Mouse (Mus musculus) Patski (cell line): ENCODE measurements at regions not wholly inside any gene's neighbourhood (a gene's known extent, or its start where the extent isn't known, plus 50 kb on each side); places are given as distances from the start of the nearest gene placed in this dataset.

Experiments used
- ATAC-seq: fragments of 100-300 bp; one replicate; pipeline ENCODE4 v1.8.0; 2021
- CTCF ChIA-PET: fragments of 350-600 bp; sonication (Branson Sonifier 250); formaldehyde crosslinking; loops from one replicate; lab custom pipeline; 2022; ENCODE audit warnings: inconsistent platforms; lab: Charles Lee
- POLR2A ChIA-PET: fragments of 350-600 bp; sonication (Branson Sonifier 250); formaldehyde crosslinking; loops from one replicate; lab custom pipeline; 2022; ENCODE audit warnings: antibody characterized with exemption, inconsistent platforms; lab: Charles Lee
- DNase-seq: peaks from one replicate; pipeline ENCODE4 v3.0.0-alpha.2; 2011; ENCODE audit warnings: low read depth, low spot score
- H3K27me3 ChIP-seq: fragments of 371-371 bp; one replicate; pipeline ENCODE4 v1.5.1; 2021
- CTCF ChIP-seq: fragments of 100-300 bp; IDR thresholded peaks from one replicate; pipeline ENCODE4 v1.5.1; 2021
- in situ Hi-C: fragments of 300-500 bp; cut with MboI; formaldehyde crosslinking; loops from 3 replicates; pipeline ENCODE4 v1.11.1; 2018; ENCODE audit warnings: low pct_unique_long_range_greater_than_20kb, mixed read lengths

- in situ Hi-C loops, result no loop called here
- ATAC-seq, result no peak
- ChIA-PET POLR2A (interaction anchor here (0.7 to 1.1 kb wide), 2 partner anchors 22 to 750 kb away, joined by 3 to 4 read pairs; no protein-coding TSS in a partner anchor), CTCF (interaction anchor here (0.6 to 1.8 kb wide), 4 partner anchors 9 to 556 kb away, joined by 3 to 5 read pairs (median 4); no protein-coding TSS in a partner anchor)
- TF ChIP-seq CTCF, result no peak
- H3K27me3 ChIP-seq, result no peaks in the 10 kb centered on the region
- no peak for DNase-seq
These were observed 115.4 kb upstream of the Prmt6 start for GRCm38 (mm10) chr3:110366151-110366550.

GRCm38 (mm10) chr3:110361900-110362299 lies 111.1 kb upstream of the Prmt6 start:
- TF ChIP-seq CTCF, result peak; percentile 59
- POLR2A ChIA-PET, result interaction anchor here (0.7 kb wide), 1 partner anchor 34 kb away, joined by 3 read pairs; no protein-coding TSS in a partner anchor
- H3K27me3 ChIP-seq, result peaks cover 6% of the 10 kb centered on the region
- CTCF ChIA-PET, result interaction anchor here (0.7 to 4.3 kb wide), 6 partner anchors 11 to 89 kb away, joined by 3 to 11 read pairs (median 4); no protein-coding TSS in a partner anchor
- in situ Hi-C loops, result no loop called here
- DNase-seq (no peak), ATAC-seq (no peak)

- in situ Hi-C loops, result no loop called here
- peaks cover 6% of the 10 kb centered on the region for H3K27me3 ChIP-seq
- CTCF ChIA-PET, result interaction anchor here (0.8 to 1.5 kb wide), 2 partner anchors 8 to 9 kb away, joined by 3 to 5 read pairs; no protein-coding TSS in a partner anchor
- POLR2A ChIA-PET, result no interaction called here
- ATAC-seq (no peak), DNase-seq (no peak)
- no peak for TF ChIP-seq CTCF
These were observed 106.2 kb upstream of the Prmt6 start for GRCm38 (mm10) chr3:110356822-110357594.

DNA sequence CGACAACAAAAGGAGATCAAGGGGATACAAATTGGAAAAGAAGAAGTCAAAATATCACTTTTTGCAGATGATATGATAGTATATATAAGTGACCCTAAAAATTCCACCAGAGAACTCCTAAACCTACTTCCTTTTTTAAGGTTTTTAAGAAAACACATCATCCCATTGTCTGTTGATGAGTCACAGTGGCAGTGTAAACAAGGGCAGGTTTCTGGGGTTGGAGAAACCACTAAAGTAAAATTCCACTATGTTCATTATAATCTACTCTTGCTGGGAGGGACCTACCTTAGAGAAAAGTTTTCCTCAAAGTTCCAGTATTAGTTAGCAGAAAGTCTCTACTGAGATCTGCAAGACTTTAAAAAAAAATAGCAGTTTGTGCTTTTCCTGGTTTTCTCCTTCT lies 102.9 kb upstream of the Prmt6 start:
- ChIA-PET POLR2A (no interaction called here), CTCF (no interaction called here)
- TF ChIP-seq CTCF, result no peak
- in situ Hi-C loops, result no loop called here
- DNase-seq (no peak), ATAC-seq (peak; percentile 71)
- no peaks in the 10 kb centered on the region for H3K27me3 ChIP-seq

- in situ Hi-C loops, result no loop called here
- POLR2A ChIA-PET, result no interaction called here
- no peak for TF ChIP-seq CTCF
- ATAC-seq, result peak; percentile 44
- DNase-seq, result no peak
- CTCF ChIA-PET, result no interaction called here
- no peaks in the 10 kb centered on the region for H3K27me3 ChIP-seq
These were observed 99.3 kb upstream of the Prmt6 start for GRCm38 (mm10) chr3:110350075-110350474.

DNA sequence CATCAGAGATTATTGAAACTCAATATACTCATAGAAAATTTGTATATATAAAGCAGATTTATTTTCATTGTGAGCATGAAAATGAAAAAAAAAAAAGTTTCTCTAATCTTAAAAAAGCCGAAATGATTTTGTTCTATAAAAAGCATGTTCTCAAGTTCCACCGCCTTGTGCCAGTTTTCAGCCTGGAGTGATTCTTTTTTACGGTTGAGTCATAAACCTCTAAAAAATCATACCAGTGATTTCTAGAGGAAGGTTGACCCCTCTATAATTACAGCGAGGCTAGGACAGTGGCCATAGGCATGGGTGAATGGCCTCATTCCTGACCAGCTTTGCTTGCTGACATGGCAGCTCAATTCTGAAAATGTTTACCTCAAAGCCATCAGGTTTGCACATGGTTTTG lies 98.6 kb upstream of the Prmt6 start:
- DNase-seq, result no peak
- ChIA-PET CTCF (interaction anchor here (0.8 to 1.5 kb wide), 2 partner anchors 8 to 10 kb away, joined by 3 read pairs; no protein-coding TSS in a partner anchor), POLR2A (interaction anchor here (1.1 kb wide), 1 partner anchor 21 kb away, joined by 3 read pairs; no protein-coding TSS in a partner anchor)
- no peak for TF ChIP-seq CTCF
- in situ Hi-C loops, result no loop called here
- no peaks in the 10 kb centered on the region for H3K27me3 ChIP-seq
- no peak for ATAC-seq

GRCm38 (mm10) chr3:110344846-110345245 lies 94.0 kb upstream of the Prmt6 start:
- CTCF ChIA-PET, result no interaction called here
- no peak for DNase-seq
- no peak for ATAC-seq
- in situ Hi-C loops, result no loop called here
- POLR2A ChIA-PET, result no interaction called here
- no peak for TF ChIP-seq CTCF
- peaks cover 6% of the 10 kb centered on the region for H3K27me3 ChIP-seq

GRCm38 (mm10) chr3:110340067-110340466 lies 89.3 kb upstream of the Prmt6 start:
- H3K27me3 ChIP-seq, result peaks cover 18% of the 10 kb centered on the region
- no peak for TF ChIP-seq CTCF
- POLR2A ChIA-PET, result interaction anchor here (0.8 to 1.1 kb wide), 2 partner anchors 31 to 68 kb away, joined by 3 read pairs; no protein-coding TSS in a partner anchor
- DNase-seq, result no peak
- no peak for ATAC-seq
- CTCF ChIA-PET, result interaction anchor here (3.6 kb wide), 1 partner anchor 22 kb away, joined by 11 read pairs; no protein-coding TSS in a partner anchor
- in situ Hi-C loops, result no loop called here

- ChIA-PET POLR2A (no interaction called here), CTCF (interaction anchor here (1.3 to 3.6 kb wide), 2 partner anchors 23 to 24 kb away, joined by 5 to 11 read pairs; no protein-coding TSS in a partner anchor)
- no peak for DNase-seq
- TF ChIP-seq CTCF, result no peak
- peaks cover 18% of the 10 kb centered on the region for H3K27me3 ChIP-seq
- ATAC-seq, result no peak
- in situ Hi-C loops, result no loop called here
These were observed 88.3 kb upstream of the Prmt6 start for GRCm38 (mm10) chr3:110339026-110339606.

- no peaks in the 10 kb centered on the region for H3K27me3 ChIP-seq
- ATAC-seq (no peak), DNase-seq (no peak)
- TF ChIP-seq CTCF, result no peak
- CTCF ChIA-PET, result interaction anchor here (1.5 kb wide), 1 partner anchor 15 kb away, joined by 5 read pairs; no protein-coding TSS in a partner anchor
- POLR2A ChIA-PET, result no interaction called here
- in situ Hi-C loops, result no loop called here
These were observed 78.4 kb upstream of the Prmt6 start for GRCm38 (mm10) chr3:110329175-110329574.
